Mouse (Mus musculus) heart, adult 2 months (tissue): ENCODE measurements at regions not wholly inside any gene's neighbourhood (a gene's known extent, or its start where the extent isn't known, plus 50 kb on each side); places are given as distances from the start of the nearest gene placed in this dataset.
"Not testable (repeated sequence)": the region's sequence is repeated elsewhere in the genome, so short reads cannot be mapped to it uniquely, and the experiment has no call there.

Experiments used
- DNase-seq, 2 experiments: peaks; one replicate each; pipeline ENCODE4 v3.0.0; 2021
- H3K27ac ChIP-seq: fragments of 200-600 bp; 2 replicates; pipeline ENCODE4 v1.8.1; 2022
- H3K27me3 ChIP-seq: fragments of 200-500 bp; 2 replicates; pipeline ENCODE4 v1.6.1; 2012; ENCODE audit warnings: mild to moderate bottlenecking, low read length, inconsistent platforms, mixed read lengths; ENCODE audit not compliant: control insufficient read depth, insufficient read depth
- H3K36me3 ChIP-seq: fragments of 200-500 bp; 2 replicates; pipeline ENCODE4 v1.6.1; 2012; ENCODE audit warnings: low read length, inconsistent platforms; ENCODE audit not compliant: control insufficient read depth, insufficient read depth
- H3K4me1 ChIP-seq: fragments of 200-500 bp; 2 replicates; pipeline ENCODE4 v1.6.1; 2011; ENCODE audit warnings: low read length; ENCODE audit not compliant: control insufficient read depth, insufficient read depth
- H3K4me3 ChIP-seq: fragments of 200-600 bp; 2 replicates; pipeline ENCODE4 v1.8.1; 2022
- H3K79me2 ChIP-seq: fragments of 200-500 bp; replicated peaks from 2 replicates; pipeline ENCODE4 v1.6.1; 2012; ENCODE audit warnings: mild to moderate bottlenecking, inconsistent platforms, low read length, moderate library complexity, mixed read lengths; ENCODE audit not compliant: control insufficient read depth, insufficient read depth
- H3K9ac ChIP-seq: fragments of 200-500 bp; 2 replicates; pipeline ENCODE4 v1.6.1; 2012; ENCODE audit warnings: low read depth, mild to moderate bottlenecking, control low read depth, inconsistent platforms, low read length, mixed read lengths
- WGBS: fragments of 180-500 bp; shearing (Covaris S2); methylation state at CpG from one replicate; pipeline ENCODE4 v1.1.7; 2018; 5-methylcytosine and 5-hydroxymethylcytosine counted together
- intact Hi-C: fragments of 180-260 bp; cut with DNase I; formaldehyde crosslinking; loops from one replicate; pipeline ENCODE4 v1.15.1; 2025

DNA sequence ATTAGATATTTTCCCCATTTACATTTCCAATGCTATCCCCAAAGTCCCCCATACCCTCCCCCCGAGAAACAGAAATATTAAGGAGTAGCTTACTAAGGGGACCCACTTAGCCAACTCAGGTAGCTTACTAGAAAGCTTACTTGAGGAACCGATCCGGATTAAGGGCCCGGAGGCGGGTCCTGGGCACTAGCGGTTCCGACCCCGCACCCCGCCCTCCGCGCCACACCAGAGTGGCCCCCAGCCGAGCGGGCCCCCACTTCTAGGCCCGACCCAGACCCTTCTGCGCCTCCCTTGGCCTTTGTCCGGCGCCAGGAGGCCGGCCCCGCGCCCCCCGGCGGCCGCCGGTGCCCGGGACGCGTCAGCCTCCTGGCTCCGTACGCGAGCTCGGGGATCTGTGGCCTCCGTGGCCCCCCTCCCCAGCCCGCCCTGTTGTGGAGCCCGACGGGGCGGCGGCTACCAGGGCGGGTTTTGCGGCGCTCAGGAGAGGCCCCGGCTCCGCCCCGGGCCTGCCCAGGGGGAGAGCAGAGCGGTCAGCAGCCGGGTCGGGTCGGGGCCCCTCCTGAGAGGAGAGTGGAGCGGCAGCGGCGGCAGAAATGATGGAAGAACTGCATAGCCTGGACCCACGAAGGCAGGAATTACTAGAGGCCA, 106.5 kb downstream of the Zfp600 start:
- H3K79me2 ChIP-seq, intact Hi-C loops, H3K27me3 ChIP-seq, H3K36me3 ChIP-seq, H3K27ac ChIP-seq, H3K4me3 ChIP-seq, H3K4me1 ChIP-seq: not testable (repeated sequence)
- 5% methylated on average over 50 of the region's 51 CpGs for WGBS
- H3K9ac ChIP-seq, result peak overlapping the region; percentile 53; the same call in 1 of the 2 replicates
- DNase-seq, result peak; percentile 2 to 21

DNA sequence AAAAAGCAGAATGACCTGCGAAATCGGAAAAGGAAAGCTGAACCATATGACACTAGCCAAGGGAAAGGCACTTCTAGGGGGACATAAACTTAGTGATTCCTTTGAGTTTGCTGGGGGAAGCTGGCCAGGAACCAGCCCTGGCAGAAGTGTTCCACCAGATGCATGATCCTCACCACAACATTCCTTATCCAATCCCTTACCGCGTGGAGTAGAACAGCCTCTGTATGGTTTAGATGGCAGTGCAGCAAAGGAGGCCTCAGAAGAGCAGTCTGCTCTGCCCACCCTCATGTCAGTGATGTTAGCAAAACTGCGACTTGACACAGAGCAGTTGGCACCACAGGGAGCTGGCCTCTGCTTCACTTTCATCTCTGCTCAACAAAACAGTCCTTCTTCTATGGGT, 107.2 kb downstream of the Zfp600 start:
- 37% methylated on average over 4 of the region's 5 CpGs for WGBS
- H3K4me3 ChIP-seq, H3K9ac ChIP-seq, H3K4me1 ChIP-seq, DNase-seq, H3K36me3 ChIP-seq, H3K79me2 ChIP-seq, H3K27me3 ChIP-seq, H3K27ac ChIP-seq, intact Hi-C loops: not testable (repeated sequence)

DNA sequence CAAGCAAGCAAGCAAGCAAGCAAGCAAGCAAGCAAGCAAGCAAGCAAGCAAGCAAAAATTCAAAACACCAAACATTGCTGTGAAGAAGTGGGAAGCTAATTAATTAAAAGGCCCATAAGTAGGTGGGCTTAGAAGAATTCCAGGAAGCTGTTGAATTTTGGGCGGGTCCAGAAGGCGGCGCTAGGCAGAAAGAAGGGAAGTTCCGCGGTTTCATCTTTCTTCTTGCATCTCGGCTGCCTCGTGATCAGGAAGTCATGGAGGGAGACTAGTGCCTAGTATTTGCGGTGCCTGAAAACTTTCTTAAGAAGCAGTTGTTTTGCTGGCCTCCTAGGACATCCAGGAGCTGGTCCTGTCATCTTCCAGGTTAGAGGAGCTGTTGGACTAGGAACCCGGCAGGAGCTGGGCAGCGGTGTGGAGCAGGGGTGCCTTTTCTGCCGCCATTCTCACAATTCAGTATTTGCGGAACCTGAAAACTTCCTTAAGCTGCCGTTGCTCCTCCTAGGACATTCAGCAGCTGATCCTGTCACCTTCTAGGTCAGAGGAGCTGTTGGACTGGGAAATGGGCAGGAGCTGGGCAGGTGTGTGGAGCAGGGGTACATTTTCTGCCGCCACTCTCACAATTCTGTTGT, 113.6 kb downstream of the Zfp600 start:
- no CpG with 5 or more reads among the region's 14 CpGs for WGBS
- H3K27ac ChIP-seq, H3K36me3 ChIP-seq, H3K27me3 ChIP-seq, DNase-seq, H3K9ac ChIP-seq, H3K4me1 ChIP-seq, intact Hi-C loops, H3K79me2 ChIP-seq, H3K4me3 ChIP-seq: not testable (repeated sequence)
